Mouse (Mus musculus) gastrocnemius, postnatal 25 days (tissue): ENCODE data around the gene Notch2. TPM values are rescaled to one million over a fixed set of nuclear protein-coding genes. Genes with fewer than 3 reads are reported as not detected.

Experiments
- DNase-seq: peaks from one replicate; pipeline ENCODE4 v3.0.0; 2022
- total RNA-seq, 2 experiments: library from RNA; stranded (reverse); gene quantifications; 1 replicate in 1 of 2; 2 replicates in 1 of 2; pipeline ENCODE4 v1.2.3; 2021

Gene Notch2
- total RNA-seq, 2 experiments from 2014 or later: 9.9 to 10.3 TPM

GRCm38 (mm10) chr3:98074622-98075231 is 61.4 kb downstream of the Notch2 start:
- DNase-seq: no peak

GRCm38 (mm10) chr3:98077866-98078265 is 64.5 kb downstream of the Notch2 start:
- no peak for DNase-seq

- DNase-seq: no peak
Observed at GRCm38 (mm10) chr3:98078816-98079215, 65.5 kb downstream of the Notch2 start.

DNA sequence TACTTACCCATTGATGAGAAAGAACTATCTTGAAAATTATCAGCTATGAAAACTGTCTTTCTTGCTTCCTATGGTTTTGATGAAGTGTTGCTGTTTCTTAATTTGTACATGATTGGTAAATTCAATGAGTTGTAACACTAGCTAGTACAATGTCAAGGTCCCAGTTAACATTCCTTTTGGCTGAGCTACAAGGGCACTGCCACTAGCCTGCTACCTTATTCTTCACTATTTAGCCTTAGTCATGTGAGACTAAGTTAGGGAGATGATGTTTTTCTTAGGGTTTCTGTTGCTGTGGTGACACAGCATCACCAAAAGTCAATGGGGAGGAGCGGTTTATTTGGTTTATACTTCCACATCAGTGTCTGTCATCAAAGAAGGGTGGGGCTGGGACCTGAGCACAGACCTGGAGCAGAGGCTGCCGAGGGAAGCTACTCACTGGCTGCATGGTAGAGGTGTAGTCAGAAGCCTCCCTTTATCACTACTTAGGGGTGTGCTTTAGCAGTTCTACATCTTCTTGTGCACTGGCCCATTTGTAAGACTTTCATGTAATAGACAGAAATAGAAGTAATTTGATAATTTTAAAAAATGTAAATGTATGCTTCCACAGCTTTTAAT is 66.4 kb downstream of the Notch2 start:
- no peak for DNase-seq

DNA sequence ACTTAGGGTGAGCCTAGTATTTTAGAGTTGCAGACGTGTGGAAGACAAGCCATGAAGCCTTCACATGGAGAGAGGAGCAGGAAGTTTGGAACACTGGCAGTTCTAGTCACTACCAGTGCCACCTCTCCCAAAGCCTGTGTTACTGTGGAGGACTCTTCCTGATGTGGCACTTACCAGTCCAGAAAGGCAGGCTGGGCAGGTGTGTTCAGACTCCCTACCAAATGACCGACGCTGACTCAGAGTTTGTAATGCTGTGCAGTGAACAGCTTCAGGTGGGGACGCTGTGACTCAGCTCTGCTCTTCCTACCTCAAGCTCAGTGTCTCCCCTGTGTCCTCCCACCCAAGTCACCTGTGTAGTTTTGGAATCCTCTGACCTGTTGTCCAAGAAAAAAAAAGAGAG is 67.3 kb downstream of the Notch2 start:
- DNase-seq: no peak

DNA sequence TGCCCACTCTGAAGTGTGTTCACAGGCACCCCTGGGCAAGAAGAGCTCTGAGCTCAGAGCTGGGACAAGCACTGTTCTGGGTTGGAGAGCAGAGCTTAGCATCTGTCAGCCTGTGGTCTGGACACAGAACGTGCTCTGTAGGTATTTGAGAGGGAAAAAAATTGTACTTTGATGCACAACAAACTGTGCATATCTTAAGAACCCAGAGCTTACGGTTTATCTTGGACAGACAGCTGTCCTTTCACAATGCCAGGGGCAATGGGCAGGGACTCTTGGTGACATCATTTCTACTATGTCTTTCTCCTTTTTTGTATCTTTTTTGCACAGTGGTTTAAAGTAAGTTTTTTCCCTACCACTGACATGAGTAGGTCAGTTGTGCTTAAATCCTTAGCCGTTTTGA is 68.9 kb downstream of the Notch2 start:
- no peak for DNase-seq

GRCm38 (mm10) chr3:98082972-98083371 is 69.6 kb downstream of the Notch2 start:
- DNase-seq: no peak

DNA sequence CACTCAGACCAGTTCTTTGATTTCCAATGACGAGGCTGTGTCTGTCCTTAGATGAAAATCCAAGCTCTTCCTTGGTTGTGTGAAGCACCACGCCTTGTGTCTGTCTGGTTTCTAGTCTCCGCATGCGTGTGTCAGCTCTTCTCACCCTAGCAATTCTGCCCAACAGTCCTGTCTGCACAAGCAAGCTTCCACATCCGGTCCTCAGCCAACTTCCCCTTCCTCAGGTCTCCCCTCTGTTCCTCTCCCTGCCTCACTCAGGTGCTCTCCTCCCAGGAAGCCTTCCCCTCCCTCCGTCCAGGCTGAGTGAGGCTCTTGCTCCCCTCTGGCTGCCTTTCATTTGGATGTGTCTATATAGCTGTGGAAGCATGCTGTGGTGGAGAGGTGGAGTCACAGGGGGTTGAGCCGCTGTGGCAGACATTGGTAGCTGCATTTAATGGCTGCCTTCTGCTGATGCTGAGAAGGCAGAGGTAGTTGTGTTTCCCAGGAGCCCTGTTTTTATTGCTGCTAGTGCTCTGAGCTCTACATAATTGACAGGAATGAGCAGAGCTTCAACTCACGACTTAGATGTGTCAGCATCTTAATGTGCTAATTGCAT is 70.8 kb downstream of the Notch2 start:
- no peak for DNase-seq

GRCm38 (mm10) chr3:98084870-98085269 is 71.5 kb downstream of the Notch2 start:
- no peak for DNase-seq

- peak; percentile 68 for DNase-seq
Observed at GRCm38 (mm10) chr3:98085812-98086268, 72.5 kb downstream of the Notch2 start.

DNA sequence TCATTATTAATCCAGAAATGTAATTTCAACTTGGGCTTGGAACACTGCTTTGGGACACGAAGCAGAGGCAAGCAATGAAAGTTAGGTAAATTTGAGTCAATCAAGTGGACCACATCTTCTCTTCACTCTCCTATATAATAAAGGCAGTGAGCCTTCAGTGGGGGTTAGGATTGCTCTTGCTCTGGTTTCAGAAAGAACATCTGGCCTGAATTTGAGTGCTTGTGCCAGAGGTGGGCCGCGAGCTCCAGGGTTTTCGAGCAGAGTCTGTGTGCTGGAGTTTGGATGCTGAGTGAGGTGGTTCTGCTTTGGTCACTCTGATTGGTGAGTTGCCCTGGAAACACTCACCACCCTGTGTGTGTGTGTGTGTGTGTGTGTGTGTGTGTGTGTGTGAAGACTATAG is 73.1 kb downstream of the Notch2 start:
- no peak for DNase-seq

GRCm38 (mm10) chr3:98086860-98087259 is 73.5 kb downstream of the Notch2 start:
- DNase-seq: no peak

- no peak for DNase-seq
Observed at GRCm38 (mm10) chr3:98087551-98087950, 74.2 kb downstream of the Notch2 start.

DNA sequence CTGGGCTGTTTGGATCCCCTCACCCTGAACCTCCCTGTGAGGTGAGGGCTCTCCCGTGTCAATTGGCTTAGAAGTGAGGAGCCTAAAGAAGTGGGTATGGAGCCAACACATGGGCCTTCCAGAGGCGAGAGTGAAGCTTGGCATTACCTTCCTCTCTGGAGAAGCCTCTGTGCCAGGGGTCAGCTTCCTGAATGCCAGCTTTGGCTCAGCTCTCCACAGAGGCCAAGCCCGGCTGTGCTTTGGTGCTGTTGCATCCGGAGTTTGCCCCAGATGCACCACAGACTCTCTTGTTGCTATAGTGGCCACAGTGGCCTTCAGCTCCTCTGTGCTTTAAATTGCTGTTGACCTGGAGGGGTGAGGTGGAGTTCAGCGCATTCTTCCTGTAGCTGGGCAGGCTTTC is 76.4 kb downstream of the Notch2 start:
- no peak for DNase-seq

DNA sequence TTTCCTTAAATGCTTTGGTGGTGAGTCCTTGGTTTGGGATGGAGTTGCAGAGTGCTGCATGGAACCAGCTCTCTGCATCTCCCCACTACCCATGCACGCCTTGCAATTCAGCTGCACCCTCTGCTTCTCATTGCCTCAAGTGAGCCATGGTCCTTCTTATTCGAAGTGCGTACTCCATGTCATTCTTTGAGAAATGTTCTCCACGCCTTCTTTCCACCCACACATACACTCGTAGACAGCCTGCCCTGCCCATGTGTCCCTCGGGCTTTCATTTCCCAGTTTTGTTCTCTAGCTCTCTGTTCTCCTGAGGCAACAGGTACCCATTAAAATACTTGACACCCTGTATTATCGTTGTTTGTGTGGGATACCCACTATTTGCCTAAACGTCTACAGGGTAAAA is 76.8 kb downstream of the Notch2 start:
- DNase-seq: no peak

DNA sequence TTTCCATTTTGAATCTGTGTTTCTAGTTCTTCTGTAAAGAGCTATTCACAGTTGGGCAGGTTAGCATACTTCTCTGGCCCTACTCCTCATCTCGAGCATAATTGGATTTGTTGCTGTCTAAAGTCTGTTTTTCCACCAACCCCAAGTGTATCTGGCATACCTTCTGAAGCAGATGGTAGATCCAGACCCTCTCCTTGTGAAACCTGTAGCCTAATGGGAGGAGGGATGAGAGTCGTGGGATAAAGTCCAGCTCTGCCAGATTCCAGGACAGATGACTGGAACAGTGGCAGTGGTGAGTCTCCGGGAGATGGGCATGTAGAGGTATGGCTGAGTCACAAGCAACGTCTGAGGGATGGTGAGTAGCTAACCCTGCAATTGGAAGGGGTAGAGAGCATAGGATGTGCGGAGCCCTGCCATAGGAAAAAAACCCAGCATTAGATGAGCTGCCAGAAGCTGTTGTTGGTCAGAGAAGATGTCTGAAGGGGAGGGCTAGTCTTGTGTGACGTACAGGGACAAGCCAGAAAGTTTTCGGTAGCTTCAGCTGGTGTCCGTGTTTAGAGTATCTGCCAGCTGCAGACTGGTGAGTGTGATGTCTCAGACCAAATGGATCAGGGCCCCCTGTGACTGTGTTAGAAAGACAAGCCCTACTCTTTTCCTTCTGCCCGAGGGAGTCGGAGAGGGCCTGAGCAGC is 79.5 kb downstream of the Notch2 start:
- no peak for DNase-seq

DNA sequence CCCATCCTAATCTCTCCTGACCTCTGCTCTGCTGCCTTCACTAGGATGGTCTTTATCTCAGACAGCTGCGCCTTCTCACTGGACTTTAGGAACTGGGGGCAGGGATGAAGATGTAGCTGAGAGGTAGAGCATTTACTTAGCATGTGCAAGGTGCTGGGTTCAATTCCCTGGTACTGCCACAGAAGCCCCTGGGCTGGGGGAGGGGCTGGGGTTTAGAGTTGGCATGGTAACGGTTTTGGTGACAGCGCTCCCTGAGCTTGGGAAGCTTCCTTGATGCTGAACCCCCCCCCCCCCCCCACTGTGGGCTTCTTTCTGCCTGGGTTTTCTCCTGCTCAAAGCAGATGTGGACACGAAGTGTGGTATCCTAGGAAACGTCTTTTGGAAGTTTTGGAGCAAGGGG is 80.6 kb downstream of the Notch2 start:
- no peak for DNase-seq

- no peak for DNase-seq
Observed at GRCm38 (mm10) chr3:98094629-98095583, 81.6 kb downstream of the Notch2 start.

GRCm38 (mm10) chr3:98096981-98097380 is 83.7 kb downstream of the Notch2 start:
- no peak for DNase-seq

DNA sequence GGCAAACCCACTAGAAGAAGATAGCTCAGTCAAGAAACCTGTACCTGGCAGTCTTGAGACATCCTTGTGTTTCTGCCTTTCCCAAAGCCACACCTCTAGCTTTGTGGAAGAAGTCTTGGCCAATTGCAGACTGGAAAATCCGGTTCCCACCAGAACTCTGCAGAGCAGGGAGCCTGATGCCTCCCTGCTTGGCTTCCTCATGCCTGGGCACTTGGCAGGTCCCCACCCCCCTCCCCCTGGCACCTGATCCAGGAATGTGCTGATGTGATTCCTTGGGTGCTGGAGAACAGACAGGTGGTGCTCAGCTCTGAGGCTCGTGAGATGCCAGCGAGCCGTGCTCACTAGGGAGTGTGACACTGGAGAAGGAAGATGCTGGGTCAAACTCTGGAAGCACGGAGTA is 85.3 kb downstream of the Notch2 start:
- no peak for DNase-seq

GRCm38 (mm10) chr3:98099287-98099686 is 86.0 kb downstream of the Notch2 start:
- DNase-seq: no peak

DNA sequence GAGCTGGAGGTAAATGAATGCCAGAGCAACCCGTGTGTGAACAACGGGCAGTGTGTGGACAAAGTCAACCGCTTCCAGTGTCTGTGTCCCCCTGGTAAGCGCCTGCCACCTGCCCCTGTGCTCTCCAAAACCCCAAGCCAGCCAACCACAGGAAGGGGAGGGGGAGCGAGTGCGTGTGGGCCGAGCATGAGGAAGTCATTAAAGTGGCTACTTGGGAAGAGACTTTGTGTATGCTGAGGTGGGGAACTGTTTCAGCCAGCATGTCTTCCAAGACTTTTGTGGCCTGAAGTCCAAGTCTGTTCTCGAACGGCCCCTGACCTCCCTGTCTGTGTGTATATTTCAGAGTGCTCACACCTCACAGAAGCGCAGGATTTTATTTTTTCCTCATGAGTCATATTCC is 88.2 kb downstream of the Notch2 start:
- peak; percentile 42 for DNase-seq
